Mouse (Mus musculus) right cerebral cortex, postnatal 10 days (tissue): ENCODE results near the gene Sugct.
"Not testable (repeated sequence)": the region's sequence is repeated elsewhere in the genome, so short reads cannot be mapped to it uniquely, and the experiment has no call there.

Experiments used
- DNase-seq, 2 experiments: peaks; one replicate each; pipeline ENCODE4 v3.0.0; 2021; ENCODE audit warnings: low spot score in 2 of 2

Gene Sugct

GRCm38 (mm10) chr13:16901424-16901823 is 793.9 kb downstream of the Sugct start:
- no peak for DNase-seq

GRCm38 (mm10) chr13:16898084-16898792 is 797.1 kb downstream of the Sugct start:
- no peak for DNase-seq

- no peak for DNase-seq
These were observed 817.3 kb downstream of the Sugct start for GRCm38 (mm10) chr13:16878056-16878455.

- no peak for DNase-seq
These were observed 835.4 kb downstream of the Sugct start for GRCm38 (mm10) chr13:16859986-16860385.

GRCm38 (mm10) chr13:16847236-16847635 is 848.1 kb downstream of the Sugct start:
- no peak for DNase-seq

GRCm38 (mm10) chr13:16840994-16841393 is 854.4 kb downstream of the Sugct start:
- DNase-seq, result no peak

- no peak for DNase-seq
These were observed 856.9 kb downstream of the Sugct start for GRCm38 (mm10) chr13:16838409-16838808.

GRCm38 (mm10) chr13:16835111-16835510 is 860.2 kb downstream of the Sugct start:
- no peak for DNase-seq

GRCm38 (mm10) chr13:16833069-16833468 is 862.3 kb downstream of the Sugct start:
- DNase-seq, result no peak

- DNase-seq, result no peak
These were observed 863.5 kb downstream of the Sugct start for GRCm38 (mm10) chr13:16831840-16832239.

GRCm38 (mm10) chr13:16830291-16830690 is 865.1 kb downstream of the Sugct start:
- not testable (repeated sequence) for DNase-seq

- DNase-seq, result no peak
These were observed 865.8 kb downstream of the Sugct start for GRCm38 (mm10) chr13:16829589-16829988.

GRCm38 (mm10) chr13:16825619-16826018 is 869.7 kb downstream of the Sugct start:
- DNase-seq, result no peak

GRCm38 (mm10) chr13:16821785-16822184 is 873.6 kb downstream of the Sugct start:
- DNase-seq, result no peak

GRCm38 (mm10) chr13:16817471-16817870 is 877.9 kb downstream of the Sugct start:
- DNase-seq, result no peak

GRCm38 (mm10) chr13:16816747-16817146 is 878.6 kb downstream of the Sugct start:
- DNase-seq, result no peak

- DNase-seq, result no peak
These were observed 883.1 kb downstream of the Sugct start for GRCm38 (mm10) chr13:16812268-16812667.
